18 mouse cellular contexts compared by ENCODE assay signal in genomic region chr16:32934470-32934869, GRCm38 (mm10). TPM values are rescaled to one million over a fixed set of nuclear protein-coding genes. Genes with fewer than 3 reads are reported as not detected.
DNase-seq lines count a peak whose midpoint lies in the region.
"Had no signal": no experiment of that assay in that cellular context is flagged by ENCODE, and none has a peak within 500 bp of the region (broad histone marks: within the 10 kb centered on the region; RNA-seq: fewer than 3 reads in every experiment).

No protein-coding gene starts in this region.

- DNase-seq in kidney, adult 8-10 months = peak; percentile 18 to 27
- no peak for DNase-seq in kidney, adult 18-20 months
- DNase-seq in right cerebral cortex, adult 2 months (ENCODE audit: low spot score in 2 of 2) = peak; percentile 31
- DNase-seq in right cerebral cortex, postnatal 14 days = no peak
- peak; percentile 68 for DNase-seq in telencephalon, adult 2 months (ENCODE audit: low read depth, low spot score)
- no peak for DNase-seq in urinary bladder, adult 18-20 months (ENCODE audit: low spot score in 2 of 2)
- DNase-seq in urinary bladder, postnatal 25 days (ENCODE audit: low spot score) = no peak
- DNase-seq: adrenal gland, postnatal 14 days; cerebellum, adult 11 months; heart, postnatal 10 days; kidney, postnatal 4 days; layer of hippocampus, postnatal 36 days; thymus, postnatal 25 days had no signal

- H3K4me3 ChIP-seq in brown adipose tissue, adult 24 weeks (ENCODE audit: insufficient read depth, low read depth, low read length) = no peak overlapping the region
- H3K4me3 ChIP-seq: hindbrain, embryonic 15.5 days; limb, embryonic 13.5 days; midbrain, embryonic 10.5 days; stomach, embryonic 15.5 days had no signal

- peaks cover 17% of the 10 kb centered on the region for H3K4me1 ChIP-seq in brown adipose tissue, adult 24 weeks (ENCODE audit: control insufficient read depth, insufficient read depth, insufficient read length, low read length)

- H3K27ac ChIP-seq in brown adipose tissue, adult 24 weeks (replicated peaks; ENCODE audit: low read depth, low read length) = 0 out of 2 replicates have a peak overlapping the region, but pooled peaks have one; percentile 5
- H3K27ac ChIP-seq: hindbrain, embryonic 15.5 days; limb, embryonic 13.5 days; midbrain, embryonic 10.5 days had no signal

RNA-seq across cellular contexts. Expression of gene Lrch3, which starts 20.6 kb away (rescaled TPM):
- polyA plus RNA-seq in brown adipose tissue, adult 24 weeks (2012; ENCODE audit: insufficient read depth, insufficient read length, missing spikeins) = 10.2 and 13.6 TPM in 2 replicates

RNA-seq across cellular contexts. Expression of gene Rubcn, which starts 56.9 kb away (rescaled TPM):
- 9.6 and 12.6 TPM in 2 replicates for polyA plus RNA-seq in brown adipose tissue, adult 24 weeks (2012; ENCODE audit: insufficient read depth, insufficient read length, missing spikeins)

RNA-seq across cellular contexts. Expression of gene Fyttd1, which starts 57.2 kb away (rescaled TPM):
- 24.4 and 45.4 TPM in 2 replicates for polyA plus RNA-seq in brown adipose tissue, adult 24 weeks (2012; ENCODE audit: insufficient read depth, insufficient read length, missing spikeins)

Comparison
In these comparisons a context has a peak if more than half of its experiments do, and no peak if none do; other contexts are left out.
1. DNase-seq: peak in kidney, adult 8-10 months (2 of 2), right cerebral cortex, adult 2 months (2 of 2) and telencephalon, adult 2 months (single experiment); none in kidney, adult 18-20 months (single experiment), right cerebral cortex, postnatal 14 days (single experiment), urinary bladder, adult 18-20 months (0 of 2) and urinary bladder, postnatal 25 days (single experiment).